Mouse (Mus musculus) large intestine, adult 2 months (tissue): ENCODE measurements around the gene Nrf1. TPM values are rescaled to one million over a fixed set of nuclear protein-coding genes. Genes with fewer than 3 reads are reported as not detected.
A peak's percentile ranks its signal among the peaks of the same experiment; 100 is the strongest.

ENCODE experiments used
- DNase-seq: peaks from one replicate; pipeline ENCODE4 v3.0.0-alpha.2; 2012; ENCODE audit warnings: low read depth, low spot score
- WGBS: fragments of 180-500 bp; shearing (Covaris S2); methylation state at CpG from one replicate; pipeline ENCODE4 v1.1.7; 2018; 5-methylcytosine and 5-hydroxymethylcytosine counted together
- polyA plus RNA-seq: library from polyadenylated mRNA; depleted of rRNA; stranded (reverse); fragments of >200 nt; gene quantifications from 2 replicates; pipeline ENCODE4 v1.2.3, GENCODE M21; 2012; rRNA removed

Nrf1 gene
- 23.6 and 30.1 TPM in 2 replicates for polyA plus RNA-seq

DNA sequence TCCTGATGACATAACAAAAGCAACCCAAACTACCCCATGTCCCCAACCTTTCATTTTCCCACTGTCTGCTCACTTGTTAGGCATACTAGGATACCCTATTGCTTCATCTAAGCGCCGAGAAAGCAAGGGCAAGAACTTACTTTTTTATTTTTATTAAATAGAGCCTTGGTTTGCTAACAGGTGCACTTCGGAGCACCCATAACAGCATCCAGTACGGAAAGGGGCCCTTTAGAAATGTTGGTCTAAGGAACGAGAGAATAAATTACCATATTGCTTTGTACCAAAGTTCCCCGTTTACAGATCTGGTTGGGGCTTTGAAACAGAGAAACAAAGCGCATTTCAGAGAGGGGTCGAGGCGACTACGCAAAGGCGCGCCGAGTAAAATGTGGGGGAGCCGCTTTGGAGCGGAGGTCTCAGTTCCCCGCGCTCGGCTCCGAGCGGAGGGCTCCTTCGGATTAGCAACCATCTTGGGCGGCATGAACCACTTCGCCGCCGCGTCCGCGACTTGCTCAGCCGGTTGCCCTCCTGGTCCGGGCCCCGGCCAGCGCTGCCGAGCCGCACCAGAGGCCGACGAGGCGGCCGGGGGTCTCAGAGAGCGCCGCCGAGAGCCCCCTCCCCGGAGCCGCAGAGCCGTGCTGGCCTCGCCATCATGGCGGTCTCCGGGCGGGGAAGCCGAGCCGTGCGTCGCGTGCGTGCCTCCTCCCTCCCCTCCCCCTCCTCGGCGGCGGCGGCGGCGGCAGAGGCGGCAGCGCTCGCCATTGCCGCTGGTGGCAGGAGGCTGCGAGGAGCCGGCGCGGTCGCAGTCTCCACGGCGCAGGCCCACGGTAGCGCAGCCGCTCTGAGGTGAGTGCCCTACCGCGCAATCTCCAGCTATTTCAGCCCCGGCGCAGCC lies at the start of gene Nrf1:
TSS of gene Nrf1 (plus strand) at position 718 of the 892 bp plus-strand sequence.
- DNase-seq, result peak; percentile 47
- under 1% methylated on average over 73 of the region's 78 CpGs for WGBS

DNA sequence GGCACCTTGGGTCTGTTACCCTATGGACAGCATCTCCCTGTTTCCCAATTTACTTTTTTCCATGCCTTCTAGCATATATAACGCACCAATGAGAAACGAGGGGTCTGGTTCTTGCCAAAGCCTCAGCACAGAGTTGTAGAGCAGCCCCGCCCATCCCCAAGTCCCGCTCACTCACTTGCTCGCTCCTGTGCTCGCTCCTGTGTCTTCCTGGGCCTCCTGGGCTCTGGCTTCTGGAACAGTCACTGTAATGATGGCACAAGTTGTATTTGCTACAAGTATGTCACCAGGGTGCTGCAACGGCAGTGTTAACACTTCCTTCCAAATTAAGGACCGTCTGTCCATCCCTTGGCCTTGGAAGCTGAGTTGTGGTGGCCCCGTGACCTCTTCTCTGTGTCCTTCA lies 49.6 kb upstream of the Nrf1 start:
- 66% methylated on average over 9 of the region's 9 CpGs for WGBS
- no peak for DNase-seq

DNA sequence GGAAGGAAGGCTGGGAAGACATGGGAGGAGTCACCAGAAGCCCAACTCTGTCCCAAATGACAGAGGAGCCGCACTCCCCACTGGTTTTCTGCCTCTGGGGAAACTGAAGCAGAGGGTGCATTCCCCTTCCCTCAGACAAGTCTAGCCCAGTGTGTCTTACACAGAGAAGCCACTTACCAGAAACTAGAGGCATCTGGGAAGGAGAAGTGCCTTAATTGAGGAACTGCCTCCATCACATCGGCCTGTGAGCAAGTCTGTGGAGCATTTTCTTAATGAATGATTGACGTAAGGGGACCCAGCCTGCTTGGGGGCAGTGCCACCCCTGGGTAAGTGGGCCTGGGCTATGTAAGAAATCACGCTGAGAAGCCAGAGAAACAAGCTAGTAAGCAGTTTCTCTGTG lies 49.0 kb upstream of the Nrf1 start:
- DNase-seq, result no peak
- 70% methylated on average over 4 of the region's 4 CpGs for WGBS

DNA sequence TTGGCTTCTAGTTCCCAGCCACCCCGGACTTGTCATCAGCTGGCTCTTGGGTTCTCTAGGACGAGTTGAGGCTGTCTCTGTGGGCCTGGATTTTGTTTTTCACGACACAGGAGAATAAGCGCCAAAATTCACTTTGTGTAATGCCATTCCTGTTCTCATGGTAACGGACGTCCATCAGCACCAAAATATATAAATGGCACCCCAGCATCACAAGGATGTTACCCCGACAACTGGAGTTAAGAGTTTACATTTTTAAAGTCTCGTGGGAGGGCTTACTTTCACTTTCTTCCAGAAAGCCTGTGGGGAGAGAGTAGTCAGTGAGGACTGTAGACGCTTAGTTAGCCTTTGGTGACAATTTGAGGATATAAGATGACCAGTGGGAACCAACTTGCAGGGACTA lies 45.2 kb upstream of the Nrf1 start:
- no peak for DNase-seq
- 61% methylated on average over 9 of the region's 9 CpGs for WGBS

DNA sequence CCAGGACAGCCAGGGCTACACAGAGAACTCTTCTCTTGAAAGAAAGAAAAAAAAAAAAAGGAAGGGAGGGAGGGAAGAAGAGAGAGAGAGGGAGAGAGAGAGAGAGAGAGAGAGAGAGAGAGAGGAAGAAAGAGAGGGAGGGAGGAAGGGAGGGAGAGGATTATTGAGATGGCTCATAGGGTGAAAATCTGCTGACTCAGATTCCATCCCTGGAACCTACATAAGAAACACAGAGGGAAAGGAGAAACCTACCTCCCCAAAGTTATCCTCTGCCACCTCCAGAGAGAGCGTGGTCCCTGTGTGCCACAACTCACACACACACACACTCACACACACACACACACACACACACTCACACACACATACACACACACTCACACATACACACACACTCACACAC lies 41.9 kb upstream of the Nrf1 start:
- WGBS, result 100% methylated on average over 1 of the region's 1 CpGs
- no peak for DNase-seq

DNA sequence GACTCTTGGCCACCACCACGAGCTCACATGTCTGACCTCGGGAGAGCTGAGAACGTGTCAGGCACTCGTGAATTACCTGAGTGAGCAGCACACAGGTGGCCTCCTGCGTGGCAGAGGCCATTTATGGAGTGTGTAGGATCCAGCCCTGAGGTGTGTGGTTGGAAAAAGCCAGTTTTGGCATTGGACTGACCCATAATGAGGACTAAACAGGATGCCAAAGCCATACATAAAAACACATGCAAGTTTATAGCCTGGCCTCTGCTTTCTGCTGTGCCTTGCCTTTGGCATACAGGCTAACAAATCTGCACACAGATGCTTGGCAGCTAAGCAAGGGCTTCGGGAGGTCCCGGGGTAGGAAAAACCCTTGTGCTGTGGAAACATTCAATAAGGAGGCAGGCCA lies 38.6 kb upstream of the Nrf1 start:
- no peak for DNase-seq
- 76% methylated on average over 7 of the region's 7 CpGs for WGBS

DNA sequence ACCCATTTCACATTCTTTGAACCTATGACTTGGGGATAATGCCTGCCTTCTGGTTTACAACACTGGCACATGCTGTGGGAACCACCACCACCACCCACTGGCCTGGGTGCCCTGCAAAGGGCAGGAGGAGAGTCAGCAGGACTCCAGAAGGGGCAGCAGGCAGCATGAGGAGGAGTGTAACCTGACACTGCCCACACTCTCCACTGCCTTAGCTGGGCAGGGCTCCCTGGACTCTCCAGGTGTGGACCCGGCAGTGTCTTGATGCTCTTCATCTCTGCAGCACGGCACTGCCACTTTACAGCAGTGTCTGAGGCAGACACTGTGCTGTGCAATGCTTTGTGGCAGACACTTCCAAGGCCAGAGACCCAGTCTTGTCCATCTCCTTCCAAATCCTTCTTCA lies 34.3 kb upstream of the Nrf1 start:
- WGBS, result 44% methylated on average over 2 of the region's 2 CpGs
- DNase-seq, result no peak

DNA sequence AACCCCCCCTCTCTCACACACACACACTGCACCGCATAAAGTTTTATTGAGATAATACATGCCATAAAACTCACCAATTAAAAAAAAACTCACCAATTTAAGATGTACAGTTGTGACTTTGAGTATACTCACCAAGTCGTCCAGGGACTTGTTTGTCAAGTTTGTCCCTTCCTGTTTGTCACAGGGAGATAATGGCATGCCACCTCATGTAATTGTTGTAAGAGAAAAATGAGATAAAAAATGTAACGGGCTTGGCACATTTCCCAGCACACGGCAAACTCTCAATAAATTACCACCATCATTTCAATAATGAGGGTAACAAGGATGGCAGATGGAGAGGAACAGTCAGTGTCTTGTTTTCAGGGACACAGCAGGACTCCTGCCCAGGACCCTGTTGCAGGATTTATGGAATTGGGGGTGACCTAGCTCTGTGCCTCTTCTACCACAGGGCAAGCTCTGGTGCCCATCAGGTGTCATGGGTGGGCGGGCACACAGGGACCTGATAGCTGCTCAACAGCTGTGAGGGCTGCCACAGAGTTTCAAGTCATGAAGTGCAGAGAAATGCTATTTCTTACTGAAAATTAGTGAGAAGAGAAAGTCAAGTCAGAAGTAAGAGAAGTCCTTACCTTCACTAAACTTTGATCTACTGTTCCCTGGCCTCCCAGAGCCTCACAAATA lies 33.5 kb upstream of the Nrf1 start:
- no peak for DNase-seq
- 39% methylated on average over 5 of the region's 5 CpGs for WGBS

DNA sequence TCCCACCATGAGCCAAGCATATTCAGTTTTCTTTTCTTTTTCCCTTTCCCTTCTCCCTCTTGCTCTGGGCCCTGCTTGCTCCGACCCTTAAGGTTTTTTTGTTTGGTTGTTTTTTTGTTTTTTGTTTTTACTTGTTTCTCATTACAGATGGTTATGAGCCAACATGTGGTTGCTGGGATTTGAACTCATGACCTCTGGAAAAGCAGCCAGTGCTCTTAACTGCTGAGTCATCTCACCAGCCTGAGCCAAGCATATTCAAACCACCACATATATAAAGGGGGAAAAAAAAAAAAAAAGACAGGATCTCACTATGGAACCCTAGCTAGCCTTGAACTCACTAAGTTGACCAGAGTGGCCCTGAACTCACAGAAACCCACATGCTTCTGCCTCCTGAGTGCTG lies 26.5 kb upstream of the Nrf1 start:
- WGBS, result 86% methylated on average over 1 of the region's 1 CpGs
- DNase-seq, result no peak

DNA sequence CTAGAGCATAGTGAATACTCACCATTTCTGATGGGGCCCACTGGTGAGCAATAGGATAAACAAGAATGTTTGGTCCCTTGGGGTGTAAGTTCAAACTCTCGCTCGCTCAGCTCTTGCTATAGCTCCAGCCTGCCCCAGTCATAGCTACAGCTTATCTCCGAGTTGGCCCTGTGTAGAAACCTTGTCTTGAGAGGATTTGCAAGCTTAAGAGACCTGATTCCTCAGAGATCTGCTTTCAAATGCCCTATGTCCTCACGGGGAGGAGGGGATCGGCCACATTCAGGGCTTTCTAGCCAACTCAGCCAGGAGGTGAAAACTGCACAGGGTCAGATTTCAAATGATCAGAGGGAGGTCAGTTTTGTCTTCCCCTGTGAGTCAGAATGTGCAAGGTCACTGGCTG lies 26.1 kb upstream of the Nrf1 start:
- 81% methylated on average over 5 of the region's 5 CpGs for WGBS

DNA sequence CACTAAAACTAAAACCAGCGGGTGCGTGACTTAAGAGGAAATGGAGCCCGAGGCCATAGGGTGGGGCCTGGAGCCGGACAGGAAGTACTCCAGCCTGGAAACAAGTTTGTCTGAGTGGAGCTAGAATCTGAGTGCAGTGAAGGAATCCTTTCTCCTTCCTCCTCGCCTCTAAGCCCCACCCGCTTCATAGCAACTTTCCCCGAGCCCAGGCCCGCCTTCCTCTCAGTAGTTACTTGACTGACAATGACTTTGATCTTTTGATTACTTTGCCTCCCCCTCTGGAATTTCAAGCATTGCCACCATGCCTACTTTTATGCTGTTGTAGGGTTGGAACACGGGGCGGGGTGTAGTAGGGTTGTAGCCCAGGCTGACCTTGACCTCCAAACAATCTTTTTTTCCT lies 21.0 kb upstream of the Nrf1 start:
- DNase-seq, result peak; percentile 51
- WGBS, result 17% methylated on average over 10 of the region's 10 CpGs

More for the DNA sequence above, 26.1 kb upstream of the Nrf1 start:
- DNase-seq, result no peak

DNA sequence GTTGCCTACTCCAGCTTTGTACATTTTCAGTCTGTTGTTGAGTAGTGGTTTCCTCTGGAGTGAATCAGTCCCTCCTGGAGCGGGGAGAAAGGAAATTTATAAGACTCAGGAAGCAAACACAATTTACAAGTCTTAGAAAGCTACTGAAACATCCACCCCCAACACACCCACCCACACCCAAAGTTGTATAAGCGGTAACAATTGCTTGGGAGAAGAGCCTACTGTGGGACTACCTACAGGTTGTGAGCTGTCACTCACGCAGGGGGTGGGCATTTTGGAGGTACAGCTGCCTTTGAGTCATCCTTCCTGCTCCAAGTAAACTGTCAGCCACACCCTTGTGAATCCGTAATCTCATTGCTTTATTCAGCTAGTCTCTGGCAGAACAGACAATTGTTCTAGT lies 19.4 kb upstream of the Nrf1 start:
- no peak for DNase-seq
- whole genome bisulfite sequencing, result 69% methylated on average over 4 of the region's 4 CpGs

DNA sequence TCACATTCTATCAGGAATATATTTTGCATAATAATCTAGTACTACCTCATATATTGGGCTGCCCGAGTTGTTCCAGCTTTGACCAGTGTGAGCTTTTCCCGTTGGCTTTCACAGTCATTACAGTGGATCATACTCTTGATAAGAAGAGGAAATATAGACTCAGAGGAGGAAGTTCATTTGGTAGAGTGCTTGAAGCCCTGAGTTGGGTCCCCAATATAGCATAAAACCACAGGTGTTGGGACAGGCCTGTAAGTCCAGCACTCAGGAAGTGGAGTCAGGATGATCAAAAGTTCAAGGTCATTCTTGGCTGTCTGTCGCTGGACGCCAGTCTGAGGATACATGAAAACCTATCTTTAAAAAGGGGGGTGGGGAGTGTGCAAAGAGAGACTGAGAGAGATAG lies 12.7 kb upstream of the Nrf1 start:
- 45% methylated on average over 4 of the region's 4 CpGs for WGBS
- DNase-seq, result no peak

DNA sequence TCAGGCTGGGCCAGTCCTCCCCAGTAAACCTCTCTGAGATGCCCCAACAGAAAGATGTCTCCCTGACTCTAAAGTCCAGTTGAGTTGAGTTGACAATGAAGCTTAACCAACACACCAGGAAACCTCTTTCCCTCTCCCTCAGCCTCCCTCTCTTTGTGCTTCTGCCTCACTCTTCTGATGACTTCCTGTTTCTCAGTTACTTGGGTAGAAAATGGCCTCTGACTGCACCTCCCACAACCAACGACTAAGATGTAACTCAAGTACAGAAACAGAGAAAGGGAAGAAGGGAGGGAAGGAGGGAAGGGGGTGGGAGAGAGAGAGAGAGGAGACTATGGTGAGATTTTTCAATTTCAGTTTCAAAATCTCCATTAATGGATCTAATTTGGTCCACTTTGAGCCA lies 6.3 kb upstream of the Nrf1 start:
- no peak for DNase-seq
- 22% methylated on average over 1 of the region's 1 CpGs for WGBS

DNA sequence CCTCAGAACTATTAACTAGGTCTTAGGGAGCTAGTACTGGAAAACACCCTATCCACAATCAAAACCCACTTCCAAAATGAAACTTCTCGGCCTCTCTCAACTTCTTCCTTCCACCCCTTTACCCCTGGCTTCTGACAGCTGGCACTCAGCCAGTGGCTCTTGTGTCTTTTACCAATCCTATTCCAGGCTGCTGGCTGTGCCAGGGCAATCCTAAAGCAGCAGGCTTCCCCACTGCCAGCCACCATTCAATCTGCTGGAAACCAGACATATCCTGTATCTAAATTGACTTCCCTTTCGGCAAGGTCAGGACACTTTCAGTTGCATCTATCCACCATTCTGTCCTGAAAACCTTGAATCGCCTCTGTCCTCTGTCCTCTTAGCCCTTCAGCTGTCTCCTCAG lies 5.3 kb upstream of the Nrf1 start:
- WGBS, result 80% methylated on average over 3 of the region's 3 CpGs
- DNase-seq, result no peak

DNA sequence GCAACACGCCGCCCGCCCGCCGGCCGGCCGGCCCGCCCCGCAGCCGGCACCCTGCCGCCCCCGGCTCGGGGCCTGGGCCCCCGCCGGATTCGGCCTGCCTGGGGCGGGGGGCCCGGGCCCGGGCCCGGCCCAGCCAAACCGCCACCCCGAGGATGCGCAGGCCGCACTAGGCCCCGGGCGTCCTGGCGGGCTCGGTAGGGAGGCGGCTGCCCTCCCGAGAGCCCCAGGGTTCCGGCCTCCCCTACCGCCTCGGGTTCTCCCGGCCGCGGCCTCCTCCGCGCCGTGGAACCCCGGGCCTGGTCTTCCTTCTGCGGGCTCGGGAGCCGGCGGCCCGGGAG lies 344 bp downstream of the Nrf1 start:
- WGBS, result under 1% methylated on average over 43 of the region's 45 CpGs
- DNase-seq, result no peak

DNA sequence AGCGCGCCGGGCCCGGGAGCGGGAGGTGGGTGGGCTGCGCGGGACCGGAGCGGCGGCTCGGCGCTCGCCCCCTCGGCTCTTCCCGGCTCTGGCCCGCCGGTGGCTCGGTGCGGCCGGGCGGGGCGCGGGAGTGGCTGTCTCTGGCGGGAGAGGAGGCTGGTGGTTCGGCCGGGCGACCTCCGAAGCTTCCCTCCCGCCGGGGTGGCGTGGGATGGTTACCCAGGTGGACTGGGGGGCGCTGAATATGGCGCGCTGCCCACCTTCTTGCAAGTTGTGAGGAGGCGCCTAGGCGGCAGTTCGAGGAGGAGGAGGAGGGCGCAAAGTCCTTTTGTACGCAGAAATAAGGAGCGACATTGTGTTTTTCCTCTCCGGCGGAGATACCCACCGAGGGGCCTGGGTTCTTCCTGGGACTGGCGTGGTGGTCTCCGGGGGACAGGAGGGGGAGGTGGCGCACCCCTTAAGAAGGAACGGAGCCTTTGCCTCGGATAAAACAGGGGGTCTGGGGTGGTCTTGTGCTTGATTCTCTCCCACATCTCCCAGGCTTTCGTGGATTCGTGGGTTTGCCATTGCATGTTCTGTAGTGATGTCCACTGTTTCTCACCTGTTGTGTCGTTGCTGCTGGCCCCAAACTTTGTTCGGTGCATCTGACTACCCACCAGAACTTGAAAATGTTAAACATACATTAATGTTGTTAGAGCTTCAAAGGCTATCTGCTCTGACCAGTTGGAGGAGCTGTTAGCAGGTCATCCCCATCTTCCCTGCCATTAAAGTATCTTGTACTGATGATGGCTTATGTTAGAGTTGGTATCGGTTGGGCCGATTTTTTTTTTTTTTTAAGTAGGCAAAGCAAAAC lies 939 bp downstream of the Nrf1 start:
- DNase-seq, result peak; percentile 6

DNA sequence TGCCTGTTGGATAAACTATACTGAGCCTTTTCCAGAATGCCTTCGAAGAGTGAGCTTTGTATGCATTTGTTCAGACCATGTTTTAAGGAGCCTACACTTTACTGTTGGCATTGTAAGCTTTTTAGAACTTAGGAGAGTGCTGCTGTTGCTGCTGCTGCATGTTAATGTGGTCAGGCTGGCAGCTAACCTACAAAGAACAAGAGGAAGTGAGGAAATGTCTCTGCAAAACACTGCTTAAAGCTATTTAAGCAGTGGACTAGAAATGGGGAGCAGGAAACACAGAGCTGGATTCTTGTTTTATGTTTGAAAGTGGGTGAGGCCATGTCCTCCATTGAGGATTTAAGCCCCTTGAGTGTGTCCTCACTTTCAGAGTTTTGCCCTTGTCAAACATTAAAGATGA lies 5.3 kb downstream of the Nrf1 start:
- 69% methylated on average over 1 of the region's 1 CpGs for WGBS
- no peak for DNase-seq

More for the DNA sequence above, 939 bp downstream of the Nrf1 start:
- 1% methylated on average over 52 of the region's 54 CpGs for WGBS

DNA sequence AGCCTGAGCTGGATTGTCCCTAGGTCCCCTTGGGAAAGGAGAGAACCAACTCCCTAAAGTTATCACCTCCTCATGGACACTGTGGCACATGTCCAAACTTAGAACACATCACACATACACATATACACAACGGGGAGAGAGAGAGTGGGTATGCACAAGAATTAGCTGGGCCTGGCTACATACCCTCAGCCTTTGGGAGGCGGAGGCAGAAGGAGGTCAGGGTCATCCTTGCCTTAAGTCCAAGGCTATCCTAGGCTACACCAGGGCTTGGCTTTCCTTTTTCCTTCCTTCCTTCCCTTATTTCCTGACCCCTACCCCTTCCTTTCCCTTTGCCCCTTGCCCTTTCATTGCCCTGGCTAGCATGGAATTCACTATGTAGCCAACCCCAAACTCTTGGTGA lies 14.8 kb downstream of the Nrf1 start:
- 93% methylated on average over 2 of the region's 2 CpGs for WGBS
- no peak for DNase-seq

DNA sequence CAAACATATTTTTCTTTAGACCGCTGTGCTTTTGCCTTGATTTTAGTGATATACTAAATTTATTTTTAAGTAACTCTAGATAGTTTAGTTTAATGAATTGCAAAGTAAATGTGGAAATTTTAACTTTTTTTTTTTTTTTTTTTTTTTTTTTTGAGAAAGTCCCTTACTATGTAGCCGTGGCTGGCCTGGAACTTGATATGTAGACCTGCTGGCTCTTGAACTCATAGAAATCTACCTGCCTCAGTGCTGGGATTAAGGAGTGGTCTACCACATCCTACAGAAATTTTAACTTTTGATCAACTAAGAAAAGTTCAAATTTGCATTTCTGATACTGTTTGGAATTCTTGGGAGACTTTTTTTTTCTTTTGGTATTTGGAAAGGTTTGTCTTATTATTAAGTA lies 17.6 kb downstream of the Nrf1 start:
- DNase-seq, result no peak
- 82% methylated on average over 2 of the region's 2 CpGs for WGBS
